Mouse (Mus musculus): ENCODE data around the gene Tgif1. TPM values are rescaled to one million over a fixed set of nuclear protein-coding genes. Genes with fewer than 3 reads are reported as not detected.

Tgif1 gene
- polyA plus RNA-seq, 1 experiment from 2014 or later = 66.8 TPM

MicroRNA genes within 50 kb of the gene (microRNA counts, 519-probe panel; counts per million panel counts)
- microRNA mmu-miR-1195 = 470 counts per million, percentile 58 among the panel's probes with 10 or more counts

Small RNA genes within 50 kb of the gene (microRNA-seq; reads per million reads assigned to microRNA genes)
- gene Mir1195 = not detected

Other genes starting within 250 kb of the Tgif1 start
- gene Myom1, start 149.1 kb upstream of the Tgif1 start, polyA plus RNA-seq (2016; fragmentation: Nextera tagmentation; extraction: Ambion mirVana) = 1.9 and 5.0 TPM in 2 replicates
- 351 and 382 TPM in 2 replicates for gene Myl12a, start 149.3 kb upstream of the Tgif1 start, polyA plus RNA-seq (2016; fragmentation: Nextera tagmentation; extraction: Ambion mirVana)

All from hindbrain, embryonic 12.5 days (tissue).